Mouse (Mus musculus) limb, embryonic 14.5 days (tissue): Measurements from ENCODE around the gene Eif2ak4. TPM values are rescaled to one million over a fixed set of nuclear protein-coding genes. Genes with fewer than 3 reads are reported as not detected.

Source experiments
- ATAC-seq: fragments of 200-750 bp; cut with Nextera tagmentation; 2 replicates; pipeline ENCODE4 v1.8.0; 2017; ENCODE audit warnings: low read depth, moderate number of reproducible peaks, moderate TSS enrichment; ENCODE audit not compliant: low FRiP score
- DNase-seq: peaks from one replicate; pipeline ENCODE4 v3.0.0-alpha.2; 2015; ENCODE audit warnings: low spot score
- H3K27ac ChIP-seq: fragments of 300-500 bp; sonication (generic); replicated peaks from 2 replicates; pipeline ENCODE4 v1.5.1; 2014; ENCODE audit warnings: low read depth, mild to moderate bottlenecking, low read length, moderate library complexity, mixed read lengths
- H3K27me3 ChIP-seq: fragments of 300-500 bp; sonication (generic); 2 replicates; pipeline ENCODE4 v1.6.1; 2014; ENCODE audit warnings: low read length, mixed read lengths; ENCODE audit not compliant: control insufficient read depth, insufficient read depth
- H3K36me3 ChIP-seq: fragments of 300-500 bp; sonication (generic); 2 replicates; pipeline ENCODE4 v1.6.1; 2014; ENCODE audit warnings: mild to moderate bottlenecking, low read length, moderate library complexity, mixed read lengths; ENCODE audit not compliant: control insufficient read depth, insufficient read depth
- H3K4me1 ChIP-seq: fragments of 300-500 bp; sonication (generic); 2 replicates; pipeline ENCODE4 v1.6.1; 2014; ENCODE audit warnings: antibody characterized with exemption, low read length, mixed read lengths; ENCODE audit not compliant: control insufficient read depth, insufficient read depth
- H3K4me2 ChIP-seq: fragments of 300-500 bp; sonication (generic); replicated peaks from 2 replicates; pipeline ENCODE4 v1.6.1; 2014; ENCODE audit warnings: low read depth, mild to moderate bottlenecking, low read length, moderate library complexity; ENCODE audit not compliant: severe bottlenecking
- H3K4me3 ChIP-seq: fragments of 300-500 bp; sonication (generic); replicated peaks from 2 replicates; pipeline ENCODE4 v1.5.1; 2014; ENCODE audit warnings: low read length
- H3K9ac ChIP-seq: fragments of 300-500 bp; sonication (generic); 2 replicates; pipeline ENCODE4 v1.6.1; 2014; ENCODE audit warnings: mild to moderate bottlenecking, low read depth, low read length, moderate library complexity; ENCODE audit not compliant: severe bottlenecking
- H3K9me3 ChIP-seq: fragments of 300-500 bp; sonication (generic); 2 replicates; pipeline ENCODE4 v1.6.1; 2016; ENCODE audit warnings: low read length; ENCODE audit not compliant: control insufficient read depth
- POLR2A ChIP-seq: fragments of 200-500 bp; IDR thresholded peaks from 2 replicates; pipeline ENCODE4 v1.8.0; 2012; ENCODE audit warnings: inconsistent platforms, mild to moderate bottlenecking, moderate library complexity, borderline replicate concordance; ENCODE audit not compliant: insufficient read depth, insufficient read length; ENCODE audit errors: extremely low read depth
- WGBS: fragments of 180-500 bp; shearing (Covaris S2); extraction: QIAGEN DNeasy Blood & Tissue Kit; methylation state at CpG from one replicate; pipeline ENCODE4 v1.1.7; 2014; 5-methylcytosine and 5-hydroxymethylcytosine counted together
- polyA plus RNA-seq, 2 experiments: library from polyadenylated mRNA; depleted of rRNA in 1 of 2; stranded (reverse) in 1 of 2; unstranded in 1 of 2; fragments of >200 nt; fragmentation: Nextera tagmentation in 1 of 2; extraction: Ambion mirVana in 1 of 2; gene quantifications; 2 replicates each; pipeline versions ENCODE4 v1.2.1 to v1.2.3; 2012 to 2014

Eif2ak4 gene
- polyA plus RNA-seq, 2 experiments, result 12.7 to 24.1 TPM

- 0 out of 2 replicates have a peak, but pooled peaks cover 2% of the 10 kb centered on the region for H3K4me1 ChIP-seq
- 65% methylated on average over 4 of the region's 4 CpGs for WGBS
- no peak overlapping the region for H3K4me2 ChIP-seq
- H3K9me3 ChIP-seq, result no peaks in the 10 kb centered on the region
- no peak for TF ChIP-seq POLR2A
- no peaks in the 10 kb centered on the region for H3K36me3 ChIP-seq
- no peak overlapping the region; the same call in 1 of the 2 replicates for H3K27ac ChIP-seq
- ATAC-seq, result no peak
- H3K4me3 ChIP-seq, result no peak overlapping the region
- H3K27me3 ChIP-seq, result no peaks in the 10 kb centered on the region
- H3K9ac ChIP-seq, result no peak overlapping the region
- no peak for DNase-seq
Observed at GRCm38 (mm10) chr2:118353916-118354403, 34.5 kb upstream of the Eif2ak4 start.

GRCm38 (mm10) chr2:118355138-118355719 is 33.2 kb upstream of the Eif2ak4 start:
- Histone ChIP-seq H3K4me1 (0 out of 2 replicates have a peak, but pooled peaks cover 2% of the 10 kb centered on the region), H3K27me3 (no peaks in the 10 kb centered on the region), H3K9ac (no peak overlapping the region), H3K4me2 (no peak overlapping the region), H3K27ac (no peak overlapping the region), H3K4me3 (no peak overlapping the region), H3K9me3 (no peaks in the 10 kb centered on the region), H3K36me3 (no peaks in the 10 kb centered on the region)
- DNase-seq, result no peak
- WGBS, result 84% methylated on average over 6 of the region's 6 CpGs
- no peak for TF ChIP-seq POLR2A
- no peak for ATAC-seq

- 50% methylated on average over 1 of the region's 1 CpGs for WGBS
- H3K9me3 ChIP-seq, result no peaks in the 10 kb centered on the region
Observed at GRCm38 (mm10) chr2:118371841-118372240, 16.6 kb upstream of the Eif2ak4 start.

GRCm38 (mm10) chr2:118372561-118372900 is 15.9 kb upstream of the Eif2ak4 start:
- DNase-seq (no peak), ATAC-seq (no peak)
- no peak for TF ChIP-seq POLR2A
- Histone ChIP-seq H3K27me3 (peaks cover 22% of the 10 kb centered on the region), H3K4me1 (peaks cover 16% of the 10 kb centered on the region), H3K9me3 (no peaks in the 10 kb centered on the region), H3K4me2 (peak overlapping the region; percentile 100), H3K4me3 (peak overlapping the region; percentile 49), H3K36me3 (no peaks in the 10 kb centered on the region), H3K27ac (no peak overlapping the region), H3K9ac (no peak overlapping the region)
- WGBS, result 11% methylated on average over 11 of the region's 11 CpGs

More at GRCm38 (mm10) chr2:118371841-118372240, 16.6 kb upstream of the Eif2ak4 start:
- no peak for TF ChIP-seq POLR2A
- no peak overlapping the region for H3K27ac ChIP-seq
- H3K27me3 ChIP-seq, result peaks cover 22% of the 10 kb centered on the region
- ATAC-seq, result no peak
- no peak overlapping the region for H3K4me2 ChIP-seq
- peaks cover 16% of the 10 kb centered on the region for H3K4me1 ChIP-seq
- no peak for DNase-seq
- no peaks in the 10 kb centered on the region for H3K36me3 ChIP-seq
- H3K4me3 ChIP-seq, result no peak overlapping the region
- no peak overlapping the region for H3K9ac ChIP-seq

- peaks cover 22% of the 10 kb centered on the region for H3K27me3 ChIP-seq
- no peak for TF ChIP-seq POLR2A
- H3K4me2 ChIP-seq, result peak within 1 kb of the TSS; percentile 100
- H3K9ac ChIP-seq, result peak within 1 kb of the TSS; percentile 57
- DNase-seq, result peak; percentile 12
- WGBS, result under 1% methylated on average over 49 of the region's 59 CpGs
- H3K27ac ChIP-seq, result no peak within 1 kb of the TSS
- peaks cover 16% of the 10 kb centered on the region for H3K4me1 ChIP-seq
- no peaks in the 10 kb centered on the region for H3K36me3 ChIP-seq
- no peaks in the 10 kb centered on the region for H3K9me3 ChIP-seq
- ATAC-seq, result peak; percentile 64
- peak within 1 kb of the TSS; percentile 49 for H3K4me3 ChIP-seq
Observed at GRCm38 (mm10) chr2:118372901-118373571, 15.4 kb upstream of the Eif2ak4 start, which contains the start of gene Gpr176. Gene Gpr176, minus strand, starts transcription at chr2:118373419.
